Mouse (Mus musculus) R1 (cell line): ENCODE measurements around the gene 4921507P07Rik.
"Not testable (repeated sequence)": the region's sequence is repeated elsewhere in the genome, so short reads cannot be mapped to it uniquely, and the experiment has no call there.

Experiments used
- DNase-seq: peaks from one replicate; pipeline ENCODE4 v3.0.0-alpha.2; 2018; ENCODE audit warnings: low read depth, low spot score

The 4921507P07Rik gene

GRCm38 (mm10) chr6:50596301-50597211 is at the start of gene 4921507P07Rik:
Gene 4921507P07Rik, minus strand, starts transcription at chr6:50596632.
- DNase-seq = peak; percentile 97

GRCm38 (mm10) chr6:50644701-50645100 is 48.3 kb upstream of the 4921507P07Rik start:
- no peak for DNase-seq

GRCm38 (mm10) chr6:50641898-50642297 is 45.5 kb upstream of the 4921507P07Rik start:
- DNase-seq = no peak

- DNase-seq = no peak
Measured at GRCm38 (mm10) chr6:50640377-50640776, 43.9 kb upstream of the 4921507P07Rik start.

- no peak for DNase-seq
Measured at GRCm38 (mm10) chr6:50639656-50640055, 43.2 kb upstream of the 4921507P07Rik start.

GRCm38 (mm10) chr6:50626170-50626569 is 29.7 kb upstream of the 4921507P07Rik start:
- DNase-seq = not testable (repeated sequence)

- DNase-seq = not testable (repeated sequence)
Measured at GRCm38 (mm10) chr6:50618273-50618672, 21.8 kb upstream of the 4921507P07Rik start.

- DNase-seq = peak; percentile 96
Measured at GRCm38 (mm10) chr6:50601620-50602019, 5.2 kb upstream of the 4921507P07Rik start.

GRCm38 (mm10) chr6:50598560-50598959 is 2.1 kb upstream of the 4921507P07Rik start:
- DNase-seq = no peak

GRCm38 (mm10) chr6:50594372-50594771 is 2.1 kb downstream of the 4921507P07Rik start:
- DNase-seq = peak; percentile 82

GRCm38 (mm10) chr6:50593334-50593845 is 3.0 kb downstream of the 4921507P07Rik start:
- peak; percentile 47 for DNase-seq

- DNase-seq = no peak
Measured at GRCm38 (mm10) chr6:50590234-50590633, 6.2 kb downstream of the 4921507P07Rik start.

- DNase-seq = peak; percentile 82
Measured at GRCm38 (mm10) chr6:50588251-50588650, 8.2 kb downstream of the 4921507P07Rik start.

GRCm38 (mm10) chr6:50587412-50587811 is 9.0 kb downstream of the 4921507P07Rik start:
- DNase-seq = no peak

- DNase-seq = no peak
Measured at GRCm38 (mm10) chr6:50586316-50586715, 10.1 kb downstream of the 4921507P07Rik start.

- DNase-seq = no peak
Measured at GRCm38 (mm10) chr6:50585733-50586132, 10.7 kb downstream of the 4921507P07Rik start.

GRCm38 (mm10) chr6:50571661-50572060 is 24.8 kb downstream of the 4921507P07Rik start:
- DNase-seq = no peak

- DNase-seq = no peak
Measured at GRCm38 (mm10) chr6:50566997-50567255, 29.5 kb downstream of the 4921507P07Rik start.

GRCm38 (mm10) chr6:50566141-50566996 is 30.1 kb downstream of the 4921507P07Rik start, which contains the start of gene Cycs:
Gene Cycs, minus strand, starts transcription at chr6:50566538.
- DNase-seq = peak; percentile 99

- no peak for DNase-seq
Measured at GRCm38 (mm10) chr6:50563651-50564050, 32.8 kb downstream of the 4921507P07Rik start.

GRCm38 (mm10) chr6:50562421-50562820 is 34.0 kb downstream of the 4921507P07Rik start:
- no peak for DNase-seq

- no peak for DNase-seq
Measured at GRCm38 (mm10) chr6:50560776-50561175, 35.7 kb downstream of the 4921507P07Rik start.
